Mouse (Mus musculus) hindbrain, postnatal 0 days (tissue): ENCODE results near the gene Unc5a. TPM values are rescaled to one million over a fixed set of nuclear protein-coding genes. Genes with fewer than 3 reads are reported as not detected.

ENCODE experiments used
- ATAC-seq: fragments of 200-750 bp; cut with Nextera tagmentation; 2 replicates; pipeline ENCODE4 v1.8.0; 2017; ENCODE audit warnings: mild to moderate bottlenecking, moderate TSS enrichment, moderate library complexity
- DNase-seq: peaks from one replicate; pipeline ENCODE4 v3.0.0-alpha.2; 2015; ENCODE audit warnings: low spot score
- H3K27ac ChIP-seq: fragments of 300-500 bp; sonication (generic); 2 replicates; pipeline ENCODE4 v1.5.1; 2014; ENCODE audit warnings: mild to moderate bottlenecking
- H3K27me3 ChIP-seq: fragments of 300-500 bp; sonication (generic); 2 replicates; pipeline ENCODE4 v1.6.1; 2014; ENCODE audit warnings: low read length, mixed read lengths; ENCODE audit not compliant: insufficient read depth
- H3K36me3 ChIP-seq: fragments of 300-500 bp; sonication (generic); 2 replicates; pipeline ENCODE4 v1.6.1; 2014; ENCODE audit warnings: low read length, mixed read lengths; ENCODE audit not compliant: insufficient read depth
- H3K4me1 ChIP-seq: fragments of 300-500 bp; sonication (generic); 2 replicates; pipeline ENCODE4 v1.6.1; 2014; ENCODE audit warnings: antibody characterized with exemption, low read length, mixed read lengths; ENCODE audit not compliant: insufficient read depth
- H3K4me2 ChIP-seq: fragments of 300-500 bp; sonication (generic); 2 replicates; pipeline ENCODE4 v1.6.1; 2014; ENCODE audit warnings: low read depth, mild to moderate bottlenecking, low read length, moderate library complexity, mixed read lengths
- H3K4me3 ChIP-seq: fragments of 300-500 bp; sonication (generic); 2 replicates; pipeline ENCODE4 v1.5.1; 2014; ENCODE audit warnings: low read length
- H3K9ac ChIP-seq: fragments of 300-500 bp; sonication (generic); replicated peaks from 2 replicates; pipeline ENCODE4 v1.6.1; 2014; ENCODE audit warnings: mild to moderate bottlenecking, low read length, moderate library complexity, mixed read lengths
- H3K9me3 ChIP-seq: fragments of 300-500 bp; sonication (generic); 2 replicates; pipeline ENCODE4 v1.6.1; 2016; ENCODE audit warnings: low read length, mixed read lengths
- CTCF ChIP-seq: IDR thresholded peaks from 2 replicates; pipeline ENCODE4 v1.5.1; 2016; ENCODE audit warnings: antibody characterized with exemption, control low read depth, low read depth
- WGBS: fragments of 180-500 bp; shearing (Covaris S2); extraction: QIAGEN DNeasy Blood & Tissue Kit; methylation state at CpG from one replicate; pipeline ENCODE4 v1.1.7; 2014; 5-methylcytosine and 5-hydroxymethylcytosine counted together
- polyA plus RNA-seq: library from polyadenylated mRNA; unstranded; fragments of >200 nt; fragmentation: Nextera tagmentation; extraction: Ambion mirVana; gene quantifications from 2 replicates; pipeline ENCODE4 v1.2.1, GENCODE M21; 2015
- total RNA-seq: library from RNA; depleted of rRNA; stranded (reverse); fragments of >200 nt; gene quantifications from 2 replicates; pipeline ENCODE4 v1.2.3, GENCODE M21; 2014

Gene Unc5a
- total and polyA plus RNA-seq, 2 experiments from 2014 or later, result 11.7 to 49.9 TPM

- Histone ChIP-seq H3K4me3 (no peak overlapping the region), H3K9me3 (no peaks in the 10 kb centered on the region), H3K4me1 (no peaks in the 10 kb centered on the region; the same call in 1 of the 2 replicates), H3K27ac (no peak overlapping the region), H3K36me3 (no peaks in the 10 kb centered on the region), H3K4me2 (no peak overlapping the region), H3K27me3 (no peaks in the 10 kb centered on the region), H3K9ac (no peak overlapping the region)
- ATAC-seq (no peak), DNase-seq (no peak)
- 78% methylated on average over 8 of the region's 8 CpGs for WGBS
- no peak for TF ChIP-seq CTCF
Measured at GRCm38 (mm10) chr13:55017898-55018599, 68.8 kb downstream of the Unc5a start.

DNA sequence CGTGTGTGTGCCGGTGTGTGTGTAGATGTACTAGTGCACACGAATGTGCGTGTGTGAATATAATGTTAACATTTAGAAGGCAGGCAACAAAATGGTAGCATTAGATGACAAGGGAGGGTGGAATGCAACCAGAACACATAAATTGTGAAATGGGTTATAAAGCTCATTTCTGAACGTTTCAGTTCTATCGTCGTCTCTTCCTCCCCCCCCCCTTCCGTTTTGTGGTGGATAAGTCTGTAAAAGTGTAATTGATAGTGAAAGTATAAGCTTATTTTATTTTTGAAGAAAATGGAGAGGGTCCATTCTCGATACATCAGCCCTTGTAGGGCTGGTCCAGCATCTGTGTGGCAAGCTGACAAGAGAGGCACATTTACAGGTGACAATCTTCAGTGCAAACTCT, 69.5 kb downstream of the Unc5a start:
- no peak for DNase-seq
- no peak for ATAC-seq
- Histone ChIP-seq H3K9ac (no peak overlapping the region), H3K27me3 (no peaks in the 10 kb centered on the region), H3K4me1 (no peaks in the 10 kb centered on the region; the same call in 1 of the 2 replicates), H3K36me3 (no peaks in the 10 kb centered on the region), H3K4me3 (no peak overlapping the region), H3K4me2 (no peak overlapping the region), H3K27ac (no peak overlapping the region), H3K9me3 (no peaks in the 10 kb centered on the region)
- 91% methylated on average over 9 of the region's 9 CpGs for WGBS
- TF ChIP-seq CTCF, result no peak

DNA sequence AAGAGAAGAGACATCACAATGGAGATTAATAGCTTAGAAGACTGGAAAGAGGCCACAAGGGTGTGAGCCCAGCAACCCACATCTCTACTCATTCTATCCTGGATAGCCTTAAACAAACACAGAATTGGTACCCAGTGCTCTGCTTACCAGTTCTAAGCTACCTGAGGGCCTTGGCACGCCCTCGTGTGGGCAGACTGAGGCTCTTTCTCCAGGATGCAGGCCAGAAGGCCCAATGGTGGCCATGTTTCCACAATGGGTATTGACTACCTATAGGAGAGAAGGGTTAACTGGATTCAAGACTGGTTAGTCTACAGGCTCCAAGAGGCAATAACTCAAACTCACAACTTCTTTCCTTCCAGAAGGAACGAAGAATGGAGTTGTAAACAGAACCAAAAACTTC, 70.0 kb downstream of the Unc5a start:
- no peak for TF ChIP-seq CTCF
- WGBS, result 62% methylated on average over 3 of the region's 3 CpGs
- no peak overlapping the region for H3K4me3 ChIP-seq
- H3K27ac ChIP-seq, result no peak overlapping the region
- H3K4me2 ChIP-seq, result no peak overlapping the region
- no peak overlapping the region for H3K9ac ChIP-seq
- no peak for ATAC-seq
- H3K27me3 ChIP-seq, result no peaks in the 10 kb centered on the region
- no peak for DNase-seq
- no peaks in the 10 kb centered on the region for H3K9me3 ChIP-seq
- no peaks in the 10 kb centered on the region for H3K36me3 ChIP-seq
- H3K4me1 ChIP-seq, result no peaks in the 10 kb centered on the region; the same call in 1 of the 2 replicates

DNA sequence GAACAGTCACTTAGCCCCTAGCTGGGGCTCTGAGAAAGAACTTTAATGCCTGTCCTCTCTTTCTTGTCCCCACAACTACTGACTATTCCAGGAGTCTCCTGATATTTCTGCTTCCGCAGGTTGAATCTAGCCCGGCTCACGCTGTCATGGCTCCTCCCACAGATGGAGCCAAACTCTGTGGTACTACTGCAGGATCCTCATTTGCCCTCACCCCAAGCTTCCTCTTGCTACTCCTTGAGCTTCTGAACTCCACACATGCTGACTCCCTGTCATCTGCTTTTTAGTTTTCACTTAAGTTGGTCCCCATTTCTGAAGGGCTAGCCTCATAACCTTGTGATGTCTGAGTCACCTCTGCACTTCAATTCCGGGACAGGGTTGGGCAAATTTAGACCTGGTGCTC, 70.8 kb downstream of the Unc5a start:
- WGBS, result 95% methylated on average over 4 of the region's 4 CpGs
- DNase-seq (no peak), ATAC-seq (no peak)
- Histone ChIP-seq H3K27me3 (no peaks in the 10 kb centered on the region), H3K36me3 (no peaks in the 10 kb centered on the region), H3K9ac (no peak overlapping the region), H3K4me1 (no peaks in the 10 kb centered on the region), H3K9me3 (no peaks in the 10 kb centered on the region), H3K27ac (no peak overlapping the region), H3K4me3 (no peak overlapping the region), H3K4me2 (no peak overlapping the region)
- no peak for TF ChIP-seq CTCF

- Histone ChIP-seq H3K27me3 (no peaks in the 10 kb centered on the region), H3K27ac (no peak within 1 kb of the TSS), H3K36me3 (no peaks in the 10 kb centered on the region), H3K9me3 (no peaks in the 10 kb centered on the region), H3K9ac (no peak within 1 kb of the TSS), H3K4me1 (no peaks in the 10 kb centered on the region), H3K4me2 (no peak within 1 kb of the TSS), H3K4me3 (no peak within 1 kb of the TSS)
- ATAC-seq (no peak), DNase-seq (no peak)
- 87% methylated on average over 13 of the region's 13 CpGs for WGBS
- TF ChIP-seq CTCF, result no peak
Measured at GRCm38 (mm10) chr13:55021194-55021779, 72.1 kb downstream of the Unc5a start, which contains the start of gene Hk3. Gene Hk3 (minus strand): TSS chr13:55021385.

- H3K27me3 ChIP-seq, result no peaks in the 10 kb centered on the region
- no peaks in the 10 kb centered on the region for H3K36me3 ChIP-seq
- H3K27ac ChIP-seq, result no peak overlapping the region
- H3K4me2 ChIP-seq, result no peak overlapping the region
- no peak overlapping the region for H3K4me3 ChIP-seq
- H3K4me1 ChIP-seq, result no peaks in the 10 kb centered on the region
- DNase-seq (no peak), ATAC-seq (no peak)
- no peak for TF ChIP-seq CTCF
- WGBS, result 33% methylated on average over 4 of the region's 4 CpGs
- H3K9ac ChIP-seq, result no peak overlapping the region
- H3K9me3 ChIP-seq, result no peaks in the 10 kb centered on the region
Measured at GRCm38 (mm10) chr13:55022256-55022655, 73.0 kb downstream of the Unc5a start.

- WGBS, result 67% methylated on average over 9 of the region's 9 CpGs
- TF ChIP-seq CTCF, result no peak
- Histone ChIP-seq H3K27me3 (no peaks in the 10 kb centered on the region), H3K4me2 (no peak overlapping the region), H3K4me1 (no peaks in the 10 kb centered on the region), H3K9ac (no peak overlapping the region), H3K27ac (no peak overlapping the region), H3K9me3 (no peaks in the 10 kb centered on the region), H3K36me3 (no peaks in the 10 kb centered on the region), H3K4me3 (no peak overlapping the region)
- DNase-seq, result no peak
- no peak for ATAC-seq
Measured at GRCm38 (mm10) chr13:55022715-55023114, 73.5 kb downstream of the Unc5a start.
